Mouse (Mus musculus) kidney, postnatal 4 days (tissue): Measurements from ENCODE around the gene Madd.

Experiments
- DNase-seq, 2 experiments: peaks; one replicate each; pipeline ENCODE4 v3.0.0; 2021; ENCODE audit warnings: mixed read lengths in 2 of 2

Gene Madd

DNA sequence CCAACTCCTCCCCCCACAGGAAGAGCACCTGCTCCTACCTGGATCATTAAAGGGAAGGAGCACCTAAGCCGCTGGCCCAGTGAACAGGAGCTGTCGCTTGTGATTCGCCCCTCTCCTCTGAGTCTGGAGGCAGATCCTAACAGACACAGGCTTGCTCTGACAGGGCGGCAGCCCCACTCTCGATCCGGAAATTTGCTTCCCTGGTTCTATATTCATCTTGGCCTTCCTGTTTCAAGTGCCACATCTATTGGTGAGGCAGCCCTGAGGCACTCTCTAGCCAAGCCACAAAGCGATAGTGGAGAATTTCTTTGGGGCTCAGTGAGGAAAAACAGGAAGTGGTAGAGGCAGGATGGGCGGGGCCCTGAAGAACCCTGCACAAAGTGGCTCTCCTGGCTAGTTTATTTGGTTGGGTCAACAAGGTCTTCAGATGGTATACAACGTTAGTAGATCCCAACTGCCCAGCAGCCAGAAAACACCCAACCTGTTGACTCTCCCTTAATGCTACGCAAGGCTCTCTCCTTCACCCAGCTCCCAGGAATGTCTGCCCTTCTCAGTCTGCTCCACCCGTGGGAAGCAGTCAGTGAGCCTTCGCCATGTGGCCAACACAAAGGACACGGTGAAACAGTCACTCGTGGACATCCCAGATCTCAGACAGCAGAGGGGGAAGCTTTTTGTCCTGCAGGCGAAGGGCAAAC lies at the start of gene Madd:
Gene Madd (minus strand): TSS at position 127 of the 695 bp plus-strand sequence.
- peak in 1 of 2 experiments; percentile 31 for DNase-seq

DNA sequence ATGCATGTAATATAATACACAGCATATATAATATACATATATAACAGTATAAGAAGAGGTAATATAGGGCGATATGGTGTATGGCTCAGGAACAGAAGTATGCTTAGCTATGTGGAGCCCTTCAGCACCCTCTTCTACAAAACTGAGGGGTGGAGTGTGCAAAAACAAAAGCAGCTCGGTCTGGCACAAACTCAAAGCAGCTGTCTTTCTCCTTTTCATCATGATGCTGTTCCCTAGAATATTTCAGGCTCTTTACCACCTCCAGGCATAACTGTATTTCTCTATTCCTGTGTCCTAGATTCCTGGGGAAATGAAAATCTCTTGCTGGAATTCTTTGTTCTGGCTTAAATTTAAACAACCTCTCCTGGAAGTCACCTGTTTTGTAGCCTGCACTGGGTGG lies 46.1 kb upstream of the Madd start:
- no peak for DNase-seq

DNA sequence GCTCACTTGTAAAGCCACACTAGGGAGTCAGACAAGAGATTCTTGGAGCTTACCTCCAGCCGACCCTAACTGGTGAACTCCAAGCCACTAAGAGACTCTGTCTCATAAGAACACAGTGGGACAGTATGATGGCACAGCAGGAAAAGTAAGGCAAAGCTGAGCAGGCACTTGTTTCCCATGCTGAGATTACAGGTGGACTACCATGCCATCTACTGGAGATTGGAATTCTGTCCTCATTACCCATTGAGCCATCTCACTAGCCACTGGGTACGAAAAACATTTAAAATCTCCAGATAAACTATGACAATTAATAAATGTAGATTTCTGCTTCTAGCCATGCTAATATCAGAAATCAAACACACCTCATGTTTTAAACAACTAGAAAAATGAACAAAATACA lies 40.0 kb upstream of the Madd start:
- no peak for DNase-seq

DNA sequence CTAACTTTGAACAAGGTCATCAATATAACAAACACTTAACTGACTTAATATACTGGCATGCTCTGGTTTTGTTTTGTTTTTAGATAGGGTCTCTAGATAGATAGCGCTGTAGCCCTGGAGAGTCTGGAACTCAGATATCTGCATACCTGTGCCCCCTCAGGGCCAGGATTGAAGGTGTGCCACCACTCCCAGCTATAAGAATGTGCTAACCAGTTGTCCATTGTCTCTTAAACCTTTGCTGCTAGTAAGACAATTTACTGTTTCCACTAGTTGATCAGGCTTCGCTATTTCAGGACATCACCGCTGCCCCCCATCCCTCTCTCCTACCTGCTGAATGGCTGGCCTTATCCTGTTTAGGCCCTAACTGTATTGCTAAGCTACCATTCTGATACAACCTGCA lies 36.9 kb upstream of the Madd start:
- DNase-seq, result no peak

DNA sequence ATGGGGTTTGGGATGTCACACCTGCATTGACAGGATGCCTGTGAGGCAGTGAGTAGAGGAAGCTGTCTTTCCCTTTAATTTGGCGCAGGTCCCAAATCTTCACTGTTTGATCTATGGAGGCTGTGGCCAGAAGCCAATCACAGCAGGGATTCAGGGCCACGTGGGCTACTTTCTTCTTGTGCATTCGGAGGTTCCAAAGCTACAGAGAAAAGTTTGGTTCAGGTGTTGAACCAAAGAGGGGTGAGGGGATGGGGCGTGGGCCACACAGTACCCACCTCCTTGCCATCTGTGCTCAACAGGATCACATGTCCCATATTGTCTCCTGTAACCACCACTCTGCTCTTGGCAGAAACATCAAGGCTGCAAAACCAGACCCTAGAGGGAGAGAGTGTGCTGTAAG lies 33.4 kb upstream of the Madd start:
- no peak for DNase-seq

DNA sequence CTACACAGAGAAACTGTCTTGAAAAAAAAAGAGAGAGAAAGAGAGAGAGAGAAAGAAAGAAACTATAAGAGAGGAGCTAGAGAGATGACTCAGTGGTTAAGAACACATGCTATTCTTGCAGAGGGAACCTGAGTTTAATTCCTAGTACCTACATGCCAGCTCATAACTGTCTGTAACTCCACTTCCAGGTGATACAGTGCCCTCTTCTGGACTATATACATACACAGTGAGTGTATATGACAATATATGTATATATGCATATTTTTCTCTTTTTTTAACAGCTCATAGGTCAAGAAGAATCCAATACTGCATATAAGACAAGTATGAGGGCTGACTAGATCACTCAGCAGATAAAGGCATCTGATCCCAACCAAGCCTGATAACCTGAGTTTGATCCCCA lies 29.7 kb upstream of the Madd start:
- no peak for DNase-seq

DNA sequence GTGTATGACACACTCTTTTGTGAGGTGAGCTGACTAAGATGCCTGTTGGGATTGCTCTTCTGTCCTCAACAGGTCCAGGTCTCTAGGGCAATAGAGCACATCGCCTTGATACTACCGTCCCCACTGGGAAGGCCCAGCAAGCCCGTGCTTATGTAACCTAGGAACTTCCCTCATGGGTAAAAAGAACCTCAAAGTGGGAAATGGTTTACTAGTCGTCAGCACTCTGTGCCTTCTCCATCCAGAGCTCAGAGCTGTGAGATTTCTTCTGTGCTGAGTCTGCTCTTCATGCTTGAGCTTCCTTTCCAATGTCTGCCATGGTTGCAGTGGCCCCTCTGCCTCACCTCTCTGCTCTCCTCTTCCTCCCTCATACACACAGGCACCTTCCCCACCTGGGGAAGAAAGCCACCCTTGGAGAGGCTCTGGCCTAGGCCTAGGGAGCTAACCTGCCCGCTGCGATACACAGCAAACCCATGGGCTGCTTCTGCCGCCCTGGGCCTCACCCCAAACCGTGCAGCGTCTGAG lies 22.7 kb upstream of the Madd start:
- DNase-seq, result no peak

DNA sequence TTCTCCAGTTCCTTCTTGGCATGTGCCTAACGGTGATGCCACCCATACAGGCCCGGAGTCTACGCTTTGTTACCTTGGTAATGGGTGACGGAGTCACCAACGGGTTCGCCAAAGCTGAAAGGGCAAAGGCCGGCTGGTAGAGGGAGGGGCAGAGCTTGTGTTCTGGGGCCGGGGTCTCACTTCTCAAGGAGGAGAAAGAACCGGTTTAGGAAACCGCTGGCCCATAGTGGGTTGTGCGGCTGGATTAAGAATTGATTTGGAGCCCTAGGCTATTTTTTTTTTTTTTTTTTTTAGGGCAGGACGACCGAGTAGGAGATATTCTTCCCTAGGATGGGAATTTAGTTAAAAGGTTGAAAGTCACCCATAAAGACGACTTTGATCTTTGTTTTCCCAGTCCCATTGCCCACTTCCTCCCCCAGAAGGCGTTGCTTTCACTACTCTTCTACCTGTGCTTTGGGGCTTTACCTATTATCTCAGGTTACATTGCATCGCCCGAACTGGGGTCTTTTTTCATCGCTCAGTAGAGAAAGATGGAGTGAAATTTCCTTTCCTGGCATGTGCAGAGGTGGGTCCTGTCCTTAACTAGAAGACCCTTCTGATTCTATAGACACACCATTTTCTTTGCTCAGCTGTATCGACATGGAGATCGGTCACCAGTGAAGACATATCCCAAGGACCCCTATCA lies 19.5 kb upstream of the Madd start:
- no peak for DNase-seq

DNA sequence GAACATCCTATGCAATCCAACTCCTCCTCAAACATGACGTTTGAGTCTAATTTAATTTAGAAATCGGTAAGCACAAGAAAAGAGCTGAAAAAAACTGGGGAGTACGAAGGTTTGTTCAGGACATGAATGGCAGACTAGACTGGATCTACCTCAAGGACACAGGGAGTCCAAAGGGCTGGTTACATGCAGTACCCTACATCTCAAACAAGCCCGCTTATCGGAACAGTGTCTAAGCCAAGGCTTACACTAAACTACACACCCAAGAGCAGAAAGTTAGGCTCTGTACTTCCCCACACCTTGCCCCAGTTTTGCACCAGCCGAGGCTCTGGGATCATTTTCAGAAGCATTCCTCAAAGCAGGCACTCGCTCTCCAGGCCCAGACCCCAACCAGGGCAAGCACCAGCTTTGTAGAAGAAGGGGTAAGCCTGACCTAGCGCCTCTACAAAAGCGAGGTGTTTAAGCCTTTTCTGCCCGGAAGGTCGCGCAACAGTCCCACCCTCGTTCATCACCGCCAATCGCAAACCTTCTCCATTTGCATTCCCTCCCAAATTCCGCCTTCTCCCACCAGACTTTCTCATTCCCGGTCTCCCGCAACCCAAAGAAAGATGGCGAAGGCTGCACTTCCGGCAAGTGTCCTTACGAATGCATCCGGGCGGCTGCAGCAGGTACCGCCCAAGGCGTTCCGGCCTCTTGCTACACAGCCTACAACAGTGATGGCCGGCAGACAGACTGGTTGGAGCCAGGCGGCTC lies 18.8 kb upstream of the Madd start, which contains the start of the genes Nr1h3 and Acp2:
Gene Nr1h3 (minus strand): TSS at position 613 of the 750 bp plus-strand sequence.
Gene Acp2 (plus strand): TSS at position 664 of the 750 bp plus-strand sequence.
- DNase-seq, result peak; percentile 92 to 95

DNA sequence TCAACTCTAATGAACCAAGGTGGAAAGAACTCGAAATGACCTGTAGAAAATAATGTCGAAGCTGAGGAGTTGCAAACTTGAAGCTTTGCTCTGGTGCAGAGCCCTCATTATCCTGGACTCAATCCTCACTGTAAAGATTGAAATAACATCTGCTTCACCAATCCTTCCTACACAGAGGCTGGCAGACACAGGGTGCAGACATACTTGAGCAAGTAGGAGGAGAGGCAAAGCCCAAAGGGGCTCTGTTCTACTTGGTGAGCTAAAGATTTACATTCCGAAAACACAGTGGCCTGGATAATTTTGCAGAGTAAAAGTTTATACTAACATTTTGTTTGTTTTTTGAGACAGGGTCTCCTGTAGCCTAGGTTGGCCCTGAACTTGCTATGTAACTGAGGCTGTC lies 15.3 kb upstream of the Madd start:
- no peak for DNase-seq

DNA sequence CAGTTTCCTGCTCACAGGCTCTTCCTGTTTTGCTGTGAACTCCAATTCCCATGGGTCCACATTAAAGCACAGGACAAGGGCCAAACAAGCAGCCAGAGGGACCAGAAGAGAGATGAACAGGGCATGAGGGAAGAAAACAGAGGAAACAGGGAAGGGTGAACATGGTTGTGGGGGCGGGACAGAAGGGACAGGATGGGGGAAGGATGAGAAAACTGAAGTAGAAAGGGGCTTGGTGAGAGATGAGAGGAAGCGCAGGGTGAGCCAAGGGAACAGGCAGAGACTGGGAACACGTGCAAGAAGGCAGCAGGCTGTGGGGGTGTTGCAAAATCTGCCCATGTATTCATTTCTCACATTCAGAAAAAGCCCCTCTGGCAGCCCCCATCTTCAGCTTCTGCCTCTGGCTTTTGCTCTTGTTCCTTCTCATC lies 13.0 kb upstream of the Madd start:
- peak; percentile 34 to 53 for DNase-seq

DNA sequence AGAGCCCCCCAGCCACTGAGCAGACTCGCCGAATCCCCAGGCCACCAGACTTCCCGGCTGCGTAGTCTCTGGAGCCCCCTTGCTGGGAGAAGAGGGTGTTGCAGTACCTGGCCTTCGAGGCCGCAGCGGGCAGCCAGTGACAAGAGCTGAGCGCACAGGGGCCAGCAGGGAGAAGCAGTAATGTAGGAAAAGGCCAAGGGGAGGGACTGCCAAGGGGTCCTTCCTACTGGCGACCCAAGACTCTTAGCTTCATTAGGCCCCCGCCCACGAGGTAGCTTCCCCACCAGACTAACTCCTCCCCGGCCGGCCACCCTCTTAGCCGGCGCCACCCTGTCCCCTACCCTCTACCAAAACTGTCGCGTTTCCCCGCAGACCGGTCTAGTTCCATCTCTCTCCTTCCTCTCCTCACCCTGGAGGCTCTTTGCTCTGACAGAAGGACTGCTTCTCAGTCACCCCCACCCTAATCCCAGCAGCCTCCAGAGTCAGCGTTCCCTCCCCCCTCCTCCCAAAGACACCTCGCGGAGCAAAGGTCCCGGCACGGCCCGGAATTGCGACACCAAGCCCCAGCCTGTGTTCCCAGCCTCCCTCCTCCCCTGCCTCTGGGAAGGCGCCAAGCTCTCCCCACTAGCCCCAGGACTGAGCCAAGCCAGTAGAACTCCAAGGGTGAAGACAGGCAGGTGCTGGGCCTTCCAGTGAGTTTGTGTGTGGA lies 11.1 kb upstream of the Madd start:
- peak; percentile 76 to 85 for DNase-seq

DNA sequence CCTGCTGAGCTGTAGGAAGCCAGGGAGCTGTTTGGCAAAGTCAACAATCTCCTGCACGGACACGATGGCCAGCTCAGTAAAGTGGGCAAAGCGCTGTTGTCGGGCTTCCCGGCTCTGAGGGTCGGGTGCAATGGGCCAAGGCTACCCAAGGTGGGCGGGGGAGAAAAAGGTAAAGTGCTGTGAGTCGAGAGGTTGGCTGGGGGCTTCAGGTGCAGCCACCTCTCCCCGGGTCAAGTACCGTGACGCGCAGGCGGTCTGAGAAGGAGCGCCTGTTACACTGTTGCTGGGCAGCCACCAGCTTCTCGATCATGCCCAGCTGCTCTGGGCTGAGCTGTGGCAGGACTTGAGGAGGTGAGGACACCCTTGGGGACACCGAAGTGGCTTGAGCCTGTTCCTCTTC lies 6.9 kb upstream of the Madd start:
- no peak for DNase-seq

DNA sequence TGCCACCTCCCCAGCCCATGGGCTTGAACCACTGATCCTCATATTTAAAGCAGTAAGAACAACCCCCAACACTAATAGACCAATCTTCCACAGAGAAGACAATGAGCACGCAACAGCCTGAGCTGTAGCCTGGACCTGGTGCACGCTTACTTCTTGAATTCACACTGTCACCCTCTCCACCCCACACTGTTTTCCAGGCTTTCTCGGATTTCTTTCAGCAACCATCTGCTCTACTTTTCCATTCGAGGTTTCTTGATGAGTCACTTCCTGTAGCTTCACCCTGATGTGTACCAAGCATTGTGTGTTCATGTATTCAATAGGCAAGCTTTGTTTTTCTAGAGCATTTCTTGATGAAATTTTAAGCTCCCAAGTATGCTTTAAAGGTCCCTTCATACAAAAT lies 3.8 kb upstream of the Madd start:
- no peak for DNase-seq

DNA sequence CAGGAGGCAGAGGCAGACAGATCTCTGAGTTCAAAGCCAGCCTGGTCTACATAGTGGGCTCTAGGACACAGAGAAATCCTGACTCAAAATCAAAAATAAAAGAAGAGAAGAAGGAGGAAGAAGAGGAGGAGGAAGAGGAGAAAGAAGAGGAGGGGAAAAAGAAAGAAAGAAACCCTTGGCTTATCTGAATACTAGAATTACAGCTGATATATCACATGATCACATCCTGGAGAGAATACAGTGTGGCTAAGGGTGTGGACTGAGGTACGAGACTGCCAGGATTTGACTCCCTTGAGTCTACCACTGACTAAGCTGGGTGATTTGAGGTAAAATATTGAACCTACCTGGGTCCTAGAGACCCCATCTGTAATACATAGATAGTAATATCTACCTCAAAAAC lies 2.6 kb upstream of the Madd start:
- DNase-seq, result no peak

DNA sequence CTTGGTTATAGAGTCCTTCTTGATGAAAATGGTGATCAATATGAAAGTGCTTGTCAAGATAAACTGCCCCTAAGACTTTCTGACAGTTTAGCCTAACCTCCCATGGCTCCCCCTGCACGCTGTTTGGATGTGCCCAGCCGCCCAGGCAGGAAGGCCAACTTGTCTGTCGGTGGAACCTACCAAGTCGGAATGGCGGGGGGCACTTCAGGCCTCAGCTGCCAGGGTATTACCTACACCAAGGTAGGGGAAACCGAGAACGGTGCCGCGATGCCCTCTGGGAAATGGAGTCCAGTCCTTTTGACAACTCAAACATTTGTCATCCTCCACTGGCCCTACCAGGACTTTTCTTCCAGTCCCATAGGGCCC lies 506 bp downstream of the Madd start:
- peak; percentile 95 to 97 for DNase-seq

DNA sequence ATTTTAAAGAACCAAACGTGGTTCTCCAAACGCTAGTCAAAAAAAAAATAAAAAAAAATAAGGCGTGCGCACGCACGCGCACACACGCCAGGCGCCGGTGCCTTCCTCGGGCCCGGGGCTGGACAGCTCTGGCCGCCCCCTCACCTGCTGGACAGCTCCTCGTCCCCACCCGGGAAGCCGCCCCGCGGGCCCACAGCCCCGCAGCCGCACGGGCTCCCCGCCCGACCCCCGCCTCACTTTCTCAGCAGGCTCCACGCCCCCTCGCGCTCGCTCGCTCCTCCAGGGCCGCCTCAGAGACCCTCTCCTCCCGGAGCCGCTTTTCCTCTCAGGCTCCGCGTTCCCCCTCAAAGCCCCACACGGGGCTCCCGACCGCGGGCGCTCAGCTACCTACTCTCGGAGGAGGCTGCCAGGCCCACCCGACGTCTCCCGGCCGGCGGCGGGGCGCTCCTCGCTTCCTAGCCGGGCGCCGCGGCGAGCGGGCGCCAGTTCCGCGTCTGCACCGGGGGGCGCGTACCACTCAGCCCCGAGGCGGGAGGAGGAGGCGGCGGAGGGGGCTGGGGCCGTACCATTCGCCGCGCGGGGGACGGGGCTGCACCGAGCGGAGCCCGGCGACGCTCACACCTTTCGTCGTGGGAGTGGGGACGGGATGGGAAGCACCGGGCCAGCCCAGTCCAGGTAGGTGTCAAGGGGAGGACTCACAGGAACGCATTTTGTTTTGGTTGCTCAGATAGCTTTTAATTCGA lies 1.1 kb downstream of the Madd start:
- DNase-seq, result peak; percentile 83 to 89

DNA sequence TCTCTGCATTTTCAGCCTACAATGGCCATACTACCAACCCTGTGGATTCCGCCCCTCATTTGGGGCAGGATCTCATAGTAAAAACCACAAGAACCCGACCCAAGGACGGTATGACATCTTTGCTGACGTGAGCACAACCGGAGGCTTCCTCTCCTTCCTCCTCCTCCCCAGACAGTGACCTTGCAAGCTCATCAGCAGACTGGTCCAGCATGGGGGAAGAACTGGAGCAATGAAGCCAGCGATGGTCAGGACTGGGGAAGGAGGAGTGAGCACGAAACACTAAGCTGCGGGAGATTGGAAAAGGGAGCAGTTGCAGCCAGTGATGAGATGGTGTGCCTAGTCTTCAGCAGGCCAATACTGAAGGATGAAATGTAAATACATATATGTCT lies 1.6 kb downstream of the Madd start:
- DNase-seq, result no peak

DNA sequence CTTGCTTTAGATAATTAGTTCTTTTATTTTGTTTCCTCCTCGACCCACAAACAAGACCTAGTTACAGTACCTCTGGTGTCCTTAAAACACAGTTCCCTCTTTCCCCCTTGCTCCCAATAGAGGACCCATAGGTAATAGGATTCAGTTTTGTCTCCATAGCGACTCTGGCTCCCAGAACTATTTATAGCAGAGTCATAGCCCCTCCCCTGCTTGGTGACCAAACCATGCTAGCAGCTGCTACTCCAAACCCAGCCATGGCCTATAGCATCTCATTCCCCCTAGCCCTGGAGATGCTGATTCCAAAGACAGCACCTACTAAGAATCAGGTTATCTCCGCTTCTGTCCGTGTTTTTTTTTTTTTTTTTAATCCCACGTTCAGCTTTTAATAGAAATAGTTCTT lies 2.9 kb downstream of the Madd start:
- no peak for DNase-seq

DNA sequence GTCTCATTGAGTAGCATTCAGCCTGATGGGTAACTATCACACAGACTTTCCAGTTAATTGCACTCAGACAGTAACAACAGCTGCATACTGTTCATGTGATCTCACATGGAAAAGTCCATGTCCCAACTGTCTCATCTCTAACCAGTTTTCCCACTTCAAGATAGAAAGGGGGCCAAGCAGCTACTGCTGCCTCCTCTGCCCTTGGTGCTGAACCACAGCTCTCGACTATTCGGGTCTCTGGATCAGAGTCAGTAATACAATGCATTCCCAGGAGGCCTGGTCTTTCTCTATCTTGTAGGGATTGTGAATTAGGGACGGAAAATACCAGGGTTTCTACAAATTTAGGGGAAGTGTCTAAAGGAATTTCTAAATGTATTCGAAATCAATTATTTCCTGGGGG lies 3.8 kb downstream of the Madd start:
- DNase-seq, result no peak

DNA sequence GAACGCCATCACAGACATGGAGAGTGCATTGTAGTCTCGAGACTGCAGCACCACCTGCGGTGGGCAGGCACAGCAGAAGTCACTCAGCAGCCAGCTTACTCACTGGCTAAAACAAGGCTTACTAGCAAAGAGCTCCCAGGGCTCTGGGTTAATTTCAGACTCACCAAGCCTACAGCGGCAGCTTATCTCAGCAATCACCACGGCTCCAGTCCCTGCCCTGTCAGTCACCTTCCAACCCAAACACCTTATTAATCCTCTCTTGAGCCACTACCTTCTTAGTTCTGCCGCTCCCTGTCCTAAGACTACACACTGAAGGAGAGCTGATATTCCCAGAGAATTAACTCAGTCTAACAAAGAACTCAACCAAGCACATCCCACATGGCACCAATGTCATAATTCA lies 7.4 kb downstream of the Madd start:
- DNase-seq, result no peak

DNA sequence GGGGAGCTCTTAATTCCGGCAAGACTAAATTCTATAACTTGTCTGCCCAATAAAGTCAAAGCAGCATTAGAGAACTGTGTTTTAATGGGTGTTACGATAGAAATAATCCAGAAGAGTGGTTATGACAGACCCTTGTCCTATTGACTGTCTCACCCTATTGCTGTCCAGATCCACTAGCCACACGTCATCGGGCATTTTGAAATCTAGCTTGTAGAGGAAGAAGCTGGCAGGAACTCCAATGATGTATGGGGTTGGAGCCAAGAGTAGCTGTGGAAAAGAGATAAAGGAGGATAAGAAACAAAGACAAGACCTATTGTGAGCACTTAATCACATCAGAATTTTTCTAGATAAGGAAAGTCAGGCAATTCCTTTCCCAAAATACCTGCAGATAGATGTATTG lies 8.1 kb downstream of the Madd start:
- DNase-seq, result no peak
